Mouse (Mus musculus) heart, postnatal 0 days (tissue): ENCODE measurements at regions not wholly inside any gene's neighbourhood (a gene's known extent, or its start where the extent isn't known, plus 50 kb on each side); places are given as distances from the start of the nearest gene placed in this dataset.

Experiments
- CTCF ChIP-seq: IDR thresholded peaks from 2 replicates; pipeline ENCODE4 v1.5.1; 2016; ENCODE audit warnings: antibody characterized with exemption, control low read depth, low read depth
- EP300 ChIP-seq: IDR thresholded peaks from 2 replicates; pipeline ENCODE4 v1.6.1; 2016; ENCODE audit warnings: antibody characterized with exemption, low read depth

GRCm38 (mm10) chr1:137991412-137991811 is 184.1 kb downstream of the Ptprc start:
- TF ChIP-seq EP300 (no peak), CTCF (no peak)
